Mouse (Mus musculus) forebrain, embryonic 10.5 days (tissue): ENCODE measurements around the gene Uevld. TPM values are rescaled to one million over a fixed set of nuclear protein-coding genes. Genes with fewer than 3 reads are reported as not detected.

ENCODE experiments used
- DNase-seq: peaks from one replicate; pipeline ENCODE4 v3.0.0-alpha.2; 2017; ENCODE audit warnings: low spot score; ENCODE audit errors: extremely low spot score
- H3K27ac ChIP-seq: fragments of 300-500 bp; sonication (generic); 2 replicates; pipeline ENCODE4 v1.5.1; 2016; ENCODE audit warnings: mild to moderate bottlenecking
- H3K27me3 ChIP-seq: fragments of 300-500 bp; sonication (generic); 2 replicates; pipeline ENCODE4 v1.6.1; 2016; ENCODE audit warnings: mild to moderate bottlenecking; ENCODE audit not compliant: poor library complexity, severe bottlenecking
- H3K36me3 ChIP-seq: fragments of 300-500 bp; sonication (generic); replicated peaks from 2 replicates; pipeline ENCODE4 v1.6.1; 2016; ENCODE audit warnings: mild to moderate bottlenecking, moderate library complexity
- H3K4me1 ChIP-seq: fragments of 300-500 bp; sonication (generic); 2 replicates; pipeline ENCODE4 v1.6.1; 2016
- H3K4me3 ChIP-seq: fragments of 300-500 bp; sonication (generic); 2 replicates; pipeline ENCODE4 v1.5.1; 2016; ENCODE audit warnings: mild to moderate bottlenecking, moderate library complexity
- H3K9me3 ChIP-seq: fragments of 300-500 bp; sonication (generic); 2 replicates; pipeline ENCODE4 v1.6.1; 2016; ENCODE audit warnings: mild to moderate bottlenecking, moderate library complexity
- WGBS: fragments of 180-500 bp; shearing (Covaris S2); methylation state at CpG from one replicate; pipeline ENCODE4 v1.1.7; 2016; 5-methylcytosine and 5-hydroxymethylcytosine counted together
- polyA plus RNA-seq: library from polyadenylated mRNA; unstranded; fragments of >200 nt; fragmentation: Nextera tagmentation; extraction: Ambion mirVana; gene quantifications from 2 replicates; pipeline ENCODE4 v1.2.1, GENCODE M21; 2016

Uevld gene
- polyA plus RNA-seq = 13.4 and 14.6 TPM in 2 replicates

DNA sequence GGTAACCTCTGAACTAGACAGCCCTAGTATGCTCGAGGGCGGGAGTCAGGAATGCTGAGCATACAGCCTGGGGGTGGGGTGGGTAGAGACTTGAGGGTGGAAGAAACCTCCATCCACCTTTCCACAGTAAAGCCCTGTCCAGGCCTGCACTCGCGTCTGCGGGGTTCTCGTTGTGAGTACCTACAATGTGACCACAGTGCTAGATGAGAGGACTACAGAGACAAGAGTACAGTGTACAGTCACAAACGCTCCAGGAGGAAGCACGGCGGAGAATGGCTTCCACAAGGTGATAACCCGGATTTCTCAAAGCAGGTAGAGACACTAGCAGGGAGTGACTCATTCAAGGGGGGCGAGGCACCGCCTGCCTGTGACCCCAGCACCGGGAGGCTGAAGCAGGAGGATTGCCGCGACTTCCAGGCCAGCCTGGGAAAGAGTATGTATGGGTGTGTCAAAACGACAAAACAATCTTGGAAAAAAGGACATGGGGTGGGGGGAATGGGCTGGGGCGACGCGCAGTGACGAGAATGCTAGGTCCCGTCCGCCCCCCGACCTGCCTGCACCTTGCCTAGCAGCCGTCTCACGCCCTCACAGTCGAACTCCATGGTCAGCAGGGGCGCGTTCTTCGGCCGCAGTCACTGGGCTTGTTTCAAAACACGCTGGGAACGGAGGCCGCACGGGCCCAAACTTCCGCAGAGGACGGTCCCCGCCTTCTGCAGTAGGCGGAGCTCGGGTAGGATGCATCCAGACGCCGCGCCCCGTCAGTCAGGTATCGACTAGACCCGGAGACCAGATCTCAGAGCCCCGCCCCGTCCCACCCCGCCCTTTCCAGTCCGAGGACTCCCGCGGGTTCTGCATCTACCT lies at the start of gene Uevld:
TSS of gene Uevld (minus strand) at position 697 of the 861 bp plus-strand sequence.
- Histone ChIP-seq H3K36me3 (peaks cover 28% of the 10 kb centered on the region), H3K4me3 (peak within 1 kb of the TSS; percentile 85), H3K27ac (peak within 1 kb of the TSS; percentile 89), H3K4me1 (peaks cover 22% of the 10 kb centered on the region), H3K9me3 (no peaks in the 10 kb centered on the region), H3K27me3 (peaks cover 22% of the 10 kb centered on the region)
- peak; percentile 95 for DNase-seq
- under 1% methylated on average over 51 of the region's 51 CpGs for WGBS

DNA sequence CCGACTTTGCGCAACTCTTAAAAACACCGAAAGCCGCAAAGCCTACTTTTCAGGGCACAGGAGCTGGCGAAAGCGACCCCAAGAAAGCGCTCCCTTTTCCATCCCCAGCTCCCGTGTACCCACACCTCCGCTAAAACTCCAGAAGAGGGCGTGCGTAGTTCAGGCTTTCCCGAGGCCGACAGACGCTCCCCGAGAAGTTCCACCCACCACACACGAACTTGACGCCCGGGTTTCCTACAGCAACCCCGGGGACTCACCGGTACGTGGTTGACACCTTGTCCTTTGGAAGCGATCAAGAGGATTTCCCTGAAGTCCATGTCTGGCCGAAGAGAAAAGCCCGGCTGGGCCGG lies 49.5 kb upstream of the Uevld start:
- peak overlapping the region; percentile 79 for H3K4me3 ChIP-seq
- no peaks in the 10 kb centered on the region for H3K9me3 ChIP-seq
- no peaks in the 10 kb centered on the region for H3K27me3 ChIP-seq
- no peaks in the 10 kb centered on the region for H3K36me3 ChIP-seq
- H3K27ac ChIP-seq = peak overlapping the region; percentile 87
- peaks cover 44% of the 10 kb centered on the region for H3K4me1 ChIP-seq
- WGBS = 0% methylated on average over 25 of the region's 25 CpGs
- no peak for DNase-seq

DNA sequence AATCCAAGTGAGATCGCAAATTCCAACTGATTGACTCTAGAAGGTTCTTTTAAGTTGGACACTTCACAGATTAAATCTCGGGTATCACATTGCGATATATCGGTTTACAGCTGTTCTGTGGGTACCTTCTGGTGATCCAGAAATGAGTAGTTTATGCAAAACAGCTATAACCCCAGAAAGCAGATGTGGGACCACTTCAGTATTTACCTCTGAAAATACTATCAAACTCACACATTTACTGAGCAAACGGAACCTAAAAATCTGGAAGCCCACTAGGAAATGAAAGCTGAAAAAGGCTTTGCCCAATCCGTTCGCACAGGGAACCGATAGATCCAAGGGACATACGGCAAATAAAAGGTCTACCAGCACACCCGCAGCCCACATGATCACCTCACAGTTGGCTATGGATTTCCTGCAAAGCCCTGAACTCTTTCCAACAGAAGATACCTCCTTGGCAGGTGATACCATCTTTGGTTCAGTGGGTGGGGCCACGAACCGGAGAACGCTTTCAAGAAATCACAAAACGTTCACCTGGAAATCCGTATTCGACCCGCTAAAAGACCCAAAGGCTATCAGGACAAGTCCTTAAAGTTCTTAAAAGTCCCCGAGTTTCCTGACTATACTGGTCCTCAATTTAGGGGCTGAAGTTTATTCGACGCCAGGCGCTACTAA lies 48.9 kb upstream of the Uevld start:
- Histone ChIP-seq H3K4me1 (peaks cover 49% of the 10 kb centered on the region), H3K4me3 (peak overlapping the region; percentile 79), H3K27me3 (no peaks in the 10 kb centered on the region), H3K36me3 (no peaks in the 10 kb centered on the region), H3K9me3 (no peaks in the 10 kb centered on the region), H3K27ac (peak overlapping the region; percentile 87)
- 25% methylated on average over 21 of the region's 21 CpGs for WGBS
- no peak for DNase-seq

DNA sequence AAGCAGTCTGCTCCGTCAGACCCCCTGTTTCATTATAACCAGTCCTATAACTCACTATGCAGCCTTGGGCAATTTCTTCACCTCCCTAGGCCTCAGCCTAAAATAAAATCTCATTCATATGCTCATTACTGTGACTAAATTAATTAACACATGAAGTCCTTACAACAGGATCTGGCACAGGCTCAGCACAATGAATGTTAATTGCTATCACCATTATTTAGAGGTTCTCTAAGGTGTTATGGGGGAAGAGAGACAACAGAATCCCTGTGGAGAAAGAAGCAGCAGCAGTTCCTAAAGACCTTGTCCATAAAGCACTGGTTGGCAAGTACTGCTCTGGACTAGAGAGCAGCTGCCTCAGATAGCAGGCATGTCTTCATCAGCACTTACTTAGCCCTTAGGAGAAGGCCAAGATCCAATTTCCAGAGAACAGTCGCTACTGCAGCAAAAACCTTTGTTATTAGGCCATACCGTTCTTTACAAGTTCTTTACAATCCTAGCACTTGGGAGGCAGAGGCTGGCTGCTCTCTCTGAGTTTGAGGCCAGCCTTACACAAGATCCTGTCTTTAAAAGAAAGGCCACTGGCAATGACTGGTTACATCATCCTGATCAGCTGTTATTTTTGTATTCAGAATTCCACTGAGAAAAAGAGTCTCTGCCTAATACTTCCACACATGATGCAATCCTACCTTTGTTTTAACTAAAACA lies 45.2 kb upstream of the Uevld start:
- H3K36me3 ChIP-seq = peaks cover 12% of the 10 kb centered on the region
- no peaks in the 10 kb centered on the region for H3K9me3 ChIP-seq
- no peaks in the 10 kb centered on the region for H3K27me3 ChIP-seq
- H3K4me1 ChIP-seq = peaks cover 45% of the 10 kb centered on the region
- H3K4me3 ChIP-seq = no peak overlapping the region
- WGBS = 26% methylated on average over 3 of the region's 3 CpGs
- no peak for DNase-seq
- H3K27ac ChIP-seq = 0 out of 2 replicates have a peak overlapping the region, but pooled peaks have one; percentile 0

DNA sequence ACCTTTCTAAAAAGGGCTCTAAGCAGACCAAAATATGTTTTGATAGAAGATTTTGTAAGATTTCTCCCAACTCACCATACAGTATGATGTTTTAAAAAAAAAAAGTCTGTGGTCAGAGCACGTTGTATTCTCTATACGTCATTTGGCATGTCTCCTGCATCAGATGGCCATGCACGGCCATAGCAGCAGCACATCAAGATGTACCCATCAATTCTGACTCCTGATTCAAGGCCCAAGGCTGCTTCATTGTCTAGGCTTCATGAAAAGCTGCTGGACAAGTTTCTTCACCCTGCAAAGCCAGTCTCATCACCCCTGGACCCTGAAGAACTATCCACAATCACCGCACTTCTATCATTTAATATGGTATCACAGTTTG lies 43.6 kb upstream of the Uevld start:
- WGBS = 48% methylated on average over 4 of the region's 4 CpGs
- peak overlapping the region; percentile 25; the same call in 1 of the 2 replicates for H3K27ac ChIP-seq
- no peak for DNase-seq
- peaks cover 39% of the 10 kb centered on the region for H3K4me1 ChIP-seq
- H3K9me3 ChIP-seq = no peaks in the 10 kb centered on the region
- peaks cover 28% of the 10 kb centered on the region for H3K36me3 ChIP-seq
- H3K4me3 ChIP-seq = no peak overlapping the region; the same call in 1 of the 2 replicates
- no peaks in the 10 kb centered on the region for H3K27me3 ChIP-seq

DNA sequence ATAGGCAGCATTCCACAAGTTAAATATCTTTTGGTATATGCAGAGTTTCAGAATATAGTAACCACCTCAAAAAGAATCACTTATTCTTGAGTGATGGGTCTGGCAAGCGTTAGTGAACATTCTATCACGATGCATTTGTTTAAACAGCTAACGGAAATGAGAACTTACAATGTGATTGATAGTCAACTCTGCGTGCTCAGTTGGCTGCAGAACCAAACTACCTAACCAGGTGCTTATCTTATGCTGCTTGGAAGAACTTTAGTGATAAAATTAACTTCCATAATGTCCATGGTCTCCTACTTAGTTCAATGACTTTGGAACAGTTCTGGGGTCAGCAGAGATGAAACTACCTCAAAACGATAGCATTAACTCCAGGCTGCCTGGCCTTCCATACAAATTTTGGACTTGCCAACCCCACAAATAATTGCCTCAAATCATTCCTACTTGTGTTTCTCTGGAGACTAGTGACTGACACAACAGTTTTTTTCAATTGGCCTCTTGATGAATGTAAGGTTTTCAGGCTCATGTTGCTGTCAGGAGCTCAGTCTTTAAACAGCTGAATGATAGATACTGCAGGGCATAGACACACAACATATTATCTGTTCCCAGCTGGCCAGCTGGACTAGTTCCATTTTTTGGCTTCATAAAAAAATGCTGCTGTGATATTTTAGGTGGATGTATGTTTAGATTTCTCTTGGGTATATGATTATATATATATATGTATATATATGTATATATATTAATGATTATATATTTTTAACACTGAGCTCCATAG lies 43.0 kb upstream of the Uevld start:
- Histone ChIP-seq H3K27me3 (no peaks in the 10 kb centered on the region), H3K9me3 (no peaks in the 10 kb centered on the region), H3K27ac (no peak overlapping the region), H3K36me3 (peaks cover 34% of the 10 kb centered on the region), H3K4me1 (peaks cover 33% of the 10 kb centered on the region), H3K4me3 (no peak overlapping the region)
- WGBS = 91% methylated on average over 5 of the region's 5 CpGs
- no peak for DNase-seq

DNA sequence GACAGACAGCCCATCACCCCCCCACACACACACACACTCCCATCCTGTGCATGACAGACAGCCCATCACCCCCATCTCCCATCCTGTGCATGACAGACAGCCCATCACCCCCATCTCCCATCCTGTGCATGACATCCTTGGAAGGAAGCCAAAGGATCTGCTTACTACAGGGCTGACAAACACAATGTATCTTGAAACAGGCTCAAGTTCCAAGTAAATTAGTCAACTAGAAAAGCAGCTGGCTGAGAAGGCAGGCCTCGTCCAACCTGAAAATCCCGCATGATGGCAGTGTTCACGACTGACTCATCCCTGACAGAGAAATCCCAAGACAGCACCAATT lies 42.3 kb upstream of the Uevld start:
- DNase-seq = no peak
- Histone ChIP-seq H3K9me3 (no peaks in the 10 kb centered on the region), H3K4me3 (no peak overlapping the region), H3K36me3 (peaks cover 41% of the 10 kb centered on the region), H3K4me1 (peaks cover 31% of the 10 kb centered on the region), H3K27ac (no peak overlapping the region), H3K27me3 (no peaks in the 10 kb centered on the region)
- WGBS = 76% methylated on average over 3 of the region's 3 CpGs

DNA sequence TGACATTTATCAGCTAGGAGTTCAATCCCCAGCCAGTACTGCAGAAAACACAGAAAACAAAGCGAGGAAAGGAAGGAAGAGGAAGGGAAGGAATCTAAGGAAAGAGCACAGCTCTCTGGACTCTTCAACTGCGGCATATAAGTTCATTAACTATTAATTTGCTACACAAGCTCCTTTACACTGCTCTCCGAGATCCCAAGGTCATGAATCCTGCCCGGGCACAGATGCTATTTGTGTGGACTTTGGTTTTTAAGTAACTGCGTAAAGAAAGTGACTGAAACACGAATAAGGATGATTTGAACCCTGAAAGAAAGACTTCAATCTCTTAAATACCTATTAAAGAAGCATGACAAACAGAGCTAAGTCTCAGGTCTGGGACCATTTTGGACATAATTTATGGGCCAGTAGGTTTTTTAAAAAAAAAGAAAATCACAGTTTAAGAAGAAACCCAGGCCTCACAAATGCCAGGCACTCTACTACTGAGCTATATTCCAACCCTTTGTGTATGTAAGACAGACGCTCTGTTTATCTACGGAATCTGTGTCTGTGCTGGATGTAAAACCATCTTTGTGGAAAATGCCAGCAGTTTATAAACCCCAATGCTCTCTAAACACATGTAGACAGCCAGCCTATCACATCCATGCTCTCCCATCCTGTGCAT lies 41.8 kb upstream of the Uevld start:
- Histone ChIP-seq H3K27ac (no peak overlapping the region), H3K27me3 (no peaks in the 10 kb centered on the region), H3K4me1 (peaks cover 26% of the 10 kb centered on the region), H3K4me3 (no peak overlapping the region), H3K36me3 (peaks cover 46% of the 10 kb centered on the region), H3K9me3 (no peaks in the 10 kb centered on the region)
- 89% methylated on average over 8 of the region's 8 CpGs for WGBS
- DNase-seq = no peak

DNA sequence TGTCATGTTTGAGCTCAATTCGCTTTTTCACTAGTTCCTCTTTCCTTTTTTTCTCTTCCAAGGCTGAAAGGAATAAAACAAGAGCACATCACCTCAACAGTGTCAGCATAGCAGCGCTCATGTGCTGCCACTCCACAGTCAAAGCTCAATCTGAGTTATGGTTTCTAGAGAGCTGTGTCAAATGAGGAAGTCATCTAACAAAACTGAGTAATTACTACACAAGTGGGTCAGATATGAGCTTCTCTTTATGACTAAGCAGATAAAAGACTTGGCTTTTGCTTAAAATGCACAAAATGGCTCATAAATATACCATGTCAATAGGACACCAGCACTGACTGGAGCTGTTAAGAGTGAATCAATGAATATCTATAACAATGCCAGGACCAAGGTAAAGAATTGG lies 40.6 kb upstream of the Uevld start:
- peaks cover 26% of the 10 kb centered on the region for H3K4me1 ChIP-seq
- no peak overlapping the region for H3K4me3 ChIP-seq
- H3K9me3 ChIP-seq = no peaks in the 10 kb centered on the region
- DNase-seq = no peak
- no peak overlapping the region for H3K27ac ChIP-seq
- 89% methylated on average over 2 of the region's 2 CpGs for WGBS
- H3K27me3 ChIP-seq = no peaks in the 10 kb centered on the region
- peaks cover 58% of the 10 kb centered on the region for H3K36me3 ChIP-seq

DNA sequence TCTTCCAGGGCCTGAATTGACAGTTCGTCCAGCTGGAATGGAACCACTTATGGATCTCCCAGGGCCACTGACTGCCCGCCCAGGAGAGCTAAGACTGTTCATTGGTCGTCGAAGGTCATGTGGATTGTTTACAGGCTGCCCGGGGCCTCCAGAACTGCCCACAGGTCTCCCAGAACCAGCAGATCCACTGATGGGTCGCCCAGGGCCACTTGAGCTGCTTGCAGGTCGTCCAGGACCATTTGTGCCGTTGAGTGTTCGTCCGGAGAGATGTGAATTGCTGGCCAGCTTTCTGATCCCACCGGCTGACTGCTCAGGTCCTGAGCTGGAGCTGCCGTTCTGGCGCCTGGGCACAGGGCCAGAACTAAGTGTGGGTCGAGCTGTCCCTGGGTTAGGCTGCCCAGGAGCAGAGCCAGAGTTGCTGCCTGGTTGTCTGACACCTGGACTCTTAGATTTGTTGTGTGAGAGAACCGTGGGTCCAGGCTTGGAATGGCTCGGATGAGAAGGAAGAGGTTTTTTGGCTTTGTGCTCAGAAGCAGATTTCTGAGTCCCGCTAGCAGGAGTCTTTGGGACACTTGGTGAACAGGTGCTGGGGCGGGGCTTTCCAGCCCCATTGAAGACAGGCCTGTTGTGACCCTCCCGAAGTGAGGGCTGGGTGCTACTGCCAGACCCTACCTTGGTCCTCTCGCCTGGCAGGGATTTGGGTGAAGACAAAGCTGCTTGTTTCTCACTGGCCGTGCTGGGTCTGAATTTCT lies 39.5 kb upstream of the Uevld start:
- no peaks in the 10 kb centered on the region for H3K9me3 ChIP-seq
- no peak for DNase-seq
- peaks cover 16% of the 10 kb centered on the region for H3K4me1 ChIP-seq
- H3K4me3 ChIP-seq = no peak overlapping the region
- H3K36me3 ChIP-seq = peaks cover 69% of the 10 kb centered on the region
- 88% methylated on average over 21 of the region's 21 CpGs for WGBS
- H3K27ac ChIP-seq = no peak overlapping the region
- no peaks in the 10 kb centered on the region for H3K27me3 ChIP-seq

DNA sequence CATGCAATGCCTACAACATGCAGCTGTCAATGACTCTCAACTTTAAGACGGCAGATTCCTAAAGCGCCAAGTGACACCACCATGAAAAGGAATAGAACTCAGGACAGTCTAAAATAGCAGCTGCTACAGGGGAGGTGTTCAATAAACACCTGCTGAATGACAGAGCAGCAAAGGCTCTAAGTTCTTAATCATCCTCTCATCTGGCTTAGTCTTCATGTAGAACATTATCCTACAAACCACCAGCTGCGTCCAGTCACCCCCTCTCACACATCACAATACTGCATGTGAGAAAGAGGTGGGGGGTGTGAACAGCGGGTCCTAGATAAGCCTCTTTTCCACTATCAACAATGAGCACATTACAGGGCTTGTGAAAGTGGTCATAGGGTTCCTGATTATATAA lies 38.7 kb upstream of the Uevld start:
- 97% methylated on average over 4 of the region's 4 CpGs for WGBS
- no peak for DNase-seq

More for the DNA sequence above, 38.7 kb upstream of the Uevld start:
- peaks cover 8% of the 10 kb centered on the region for H3K4me1 ChIP-seq
- H3K4me3 ChIP-seq = no peak overlapping the region
- H3K27ac ChIP-seq = no peak overlapping the region
- peaks cover 77% of the 10 kb centered on the region for H3K36me3 ChIP-seq
- no peaks in the 10 kb centered on the region for H3K9me3 ChIP-seq
- H3K27me3 ChIP-seq = no peaks in the 10 kb centered on the region
